Mouse (Mus musculus) urinary bladder, postnatal 36 days (tissue): ENCODE results near the gene Acly.
A peak's percentile ranks its signal among the peaks of the same experiment; 100 is the strongest.
"Not testable (repeated sequence)": the region's sequence is repeated elsewhere in the genome, so short reads cannot be mapped to it uniquely, and the experiment has no call there.

Experiments
- DNase-seq, 2 experiments: peaks; one replicate each; pipeline ENCODE4 v3.0.0; 2022; ENCODE audit warnings: low spot score in 2 of 2, mixed read lengths in 1 of 2

Gene Acly

DNA sequence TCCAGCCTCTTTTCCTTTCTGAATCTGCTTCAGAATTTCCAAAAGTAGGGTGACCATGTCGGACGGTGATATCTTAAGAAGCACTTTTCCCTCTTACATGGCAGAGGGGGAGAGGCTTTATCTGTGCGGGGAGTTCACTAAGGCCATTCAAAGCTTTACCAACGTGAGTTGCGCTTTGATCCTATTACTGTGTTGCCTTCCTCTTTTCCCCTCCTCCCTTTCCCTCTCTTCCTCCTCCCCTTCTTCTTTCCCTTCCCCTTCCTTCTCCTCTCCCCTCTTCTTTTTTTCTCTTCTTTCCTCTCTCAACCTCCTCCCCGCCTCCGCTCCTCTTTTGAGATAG, 17.9 kb upstream of the Acly start:
- DNase-seq = no peak

DNA sequence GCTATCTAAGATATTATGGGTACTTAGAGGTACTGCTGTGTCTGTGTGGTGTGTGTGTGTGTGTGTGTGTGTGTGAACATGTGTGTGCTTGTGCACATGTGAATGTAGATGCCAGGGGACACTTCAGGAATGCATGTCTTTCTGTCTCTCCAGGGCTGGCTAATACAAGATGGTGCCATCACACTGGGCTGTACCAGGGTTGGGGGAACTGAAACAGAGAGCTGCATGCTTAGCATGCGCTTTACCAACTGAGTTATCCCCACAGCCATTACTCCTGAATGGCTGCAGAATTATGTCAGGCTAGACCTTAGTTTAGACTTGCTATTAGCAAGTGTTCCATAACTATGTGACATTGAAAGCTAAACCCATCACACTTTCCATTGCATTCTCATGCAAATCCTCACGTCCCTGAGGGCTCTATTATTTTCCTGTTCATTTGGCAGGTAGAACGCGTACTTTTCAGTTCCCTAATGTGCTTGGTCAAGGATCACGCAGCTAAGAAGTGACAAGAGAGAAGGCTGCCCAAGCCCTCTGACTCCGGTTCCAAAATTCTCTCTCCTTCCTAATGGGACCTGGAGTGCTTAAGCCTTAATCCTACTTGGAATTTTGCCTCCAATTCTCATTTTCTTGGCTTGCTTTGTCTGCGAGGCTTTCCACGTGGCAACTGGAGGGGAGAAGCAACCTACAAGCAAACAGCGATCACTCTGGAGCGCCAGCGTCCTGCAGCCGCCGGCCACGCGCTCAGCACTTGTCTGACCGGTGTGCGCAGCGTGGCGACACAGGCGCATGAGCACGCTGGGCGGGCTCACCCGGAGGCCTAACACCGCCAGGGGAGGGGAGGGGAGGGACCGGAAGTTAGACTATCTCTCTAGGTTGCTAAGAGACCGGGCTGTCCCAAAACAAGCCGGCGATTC, 17.3 kb upstream of the Acly start, which contains the start of gene Ttc25:
TSS of gene Ttc25 (plus strand) at position 776 of the 914 bp plus-strand sequence.
- peak; percentile 84 to 90 for DNase-seq

DNA sequence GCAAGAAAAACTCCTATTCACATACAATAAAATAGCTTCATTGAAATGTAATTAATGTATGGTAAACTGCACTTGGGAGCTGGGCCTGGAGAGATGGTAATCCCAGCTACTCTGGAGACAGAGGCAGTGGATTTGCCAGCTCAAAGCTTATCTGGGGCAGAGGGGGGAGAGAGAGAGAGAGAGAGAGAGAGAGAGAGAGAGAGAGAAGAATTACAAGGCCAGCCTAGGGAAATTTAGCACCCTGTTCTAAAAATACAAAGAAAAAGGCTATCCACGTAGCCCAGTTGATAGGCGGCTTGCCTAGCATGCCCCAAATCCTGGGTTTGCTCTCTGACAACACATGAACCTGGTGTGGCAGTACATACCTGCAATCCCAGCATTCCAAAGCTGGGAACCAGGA, 13.8 kb upstream of the Acly start:
- no peak for DNase-seq

DNA sequence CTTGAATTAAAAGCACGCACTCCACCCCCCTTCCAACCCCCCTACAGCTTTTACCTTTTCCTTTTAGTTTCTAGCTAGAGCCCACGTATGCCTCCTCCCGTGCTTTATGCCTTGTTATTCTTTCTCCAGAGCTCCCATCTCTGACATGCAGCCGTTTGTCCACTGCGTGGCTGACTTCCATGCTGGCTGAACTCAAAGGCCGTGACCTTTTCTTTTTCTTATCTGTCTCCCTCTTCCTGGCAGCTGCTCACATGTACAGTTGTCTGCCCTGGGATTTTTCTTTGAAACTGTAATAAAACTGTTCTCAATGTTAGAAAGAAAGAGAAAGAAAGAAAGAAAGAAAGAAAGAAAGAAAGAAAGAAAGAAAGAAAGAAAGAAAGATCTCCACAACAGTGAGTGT, 13.2 kb upstream of the Acly start:
- DNase-seq = no peak

DNA sequence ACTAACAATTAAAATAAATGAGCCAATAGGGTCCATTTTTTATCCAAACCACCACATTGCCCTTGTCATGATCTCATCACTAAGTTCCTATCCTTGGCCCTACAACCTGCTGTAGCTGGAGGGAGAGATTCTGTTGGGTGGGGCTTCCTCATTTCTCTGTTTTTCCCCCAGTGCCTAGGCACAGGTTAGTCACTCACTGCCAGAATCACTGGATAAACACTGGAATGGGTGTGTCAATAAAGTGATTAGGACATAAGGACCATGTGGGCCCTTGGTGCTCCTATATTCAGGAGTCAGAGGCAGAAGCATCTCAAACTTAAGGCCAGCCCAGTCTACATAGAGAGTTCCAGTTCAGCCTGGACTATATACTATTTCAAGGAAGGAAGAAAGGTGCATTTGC, 8.7 kb upstream of the Acly start:
- no peak for DNase-seq

DNA sequence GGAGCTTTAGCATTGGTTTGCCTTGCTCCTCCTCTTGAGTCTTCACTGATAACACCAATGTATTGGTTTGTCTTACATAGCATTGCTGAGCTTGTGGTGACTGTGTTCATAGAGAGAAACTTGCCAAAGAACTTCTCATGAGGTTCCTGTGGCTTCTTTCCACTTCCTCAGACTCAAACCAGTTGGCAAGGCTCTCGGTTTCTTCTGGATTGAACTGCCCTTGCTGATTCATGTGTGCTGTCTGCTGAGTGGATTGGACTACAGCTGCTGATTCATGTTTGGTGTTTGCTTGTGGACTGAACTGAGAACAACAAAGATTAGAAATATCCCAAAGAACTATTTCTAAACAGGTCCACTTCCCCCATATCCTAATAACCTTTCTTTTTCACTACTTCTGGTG, 8.2 kb upstream of the Acly start:
- DNase-seq = no peak

DNA sequence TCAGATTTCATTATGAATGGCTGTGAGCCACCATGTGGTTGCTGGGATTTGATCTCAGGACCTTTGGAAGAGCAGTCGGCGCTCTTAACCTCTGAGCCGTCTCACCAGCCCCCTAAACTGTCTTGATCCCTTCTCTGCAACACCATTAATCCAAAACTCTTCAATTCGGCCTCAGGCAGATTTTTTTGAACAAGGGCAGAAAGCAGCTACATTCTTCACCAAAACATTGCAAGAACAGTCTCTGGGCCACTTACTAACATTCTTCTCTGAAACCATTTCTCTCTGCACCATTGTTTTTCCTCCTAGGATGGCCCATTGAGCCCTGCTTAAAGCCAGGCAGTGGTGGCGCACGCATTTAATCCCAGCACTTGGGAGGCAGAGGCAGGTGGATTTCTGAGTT, 7.0 kb upstream of the Acly start:
- DNase-seq = not testable (repeated sequence)

DNA sequence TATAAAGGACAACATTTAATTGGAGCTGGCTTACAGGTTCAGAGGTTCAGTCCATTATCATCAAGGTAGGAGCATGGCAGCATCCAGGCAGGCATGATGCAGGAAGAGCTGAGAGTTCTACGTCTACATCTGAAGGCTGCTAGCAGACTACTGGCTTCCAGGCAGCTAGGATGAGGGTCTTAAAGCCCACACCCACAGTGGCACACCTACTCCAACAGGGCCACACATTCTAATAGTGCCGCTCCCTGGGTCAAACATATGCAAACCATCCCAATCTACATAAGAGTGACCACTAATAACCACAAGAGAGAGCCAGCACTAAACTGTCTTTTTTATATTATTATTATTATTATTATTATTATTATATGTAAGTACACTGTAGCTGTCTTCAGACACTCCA, 6.6 kb upstream of the Acly start:
- DNase-seq = not testable (repeated sequence)

DNA sequence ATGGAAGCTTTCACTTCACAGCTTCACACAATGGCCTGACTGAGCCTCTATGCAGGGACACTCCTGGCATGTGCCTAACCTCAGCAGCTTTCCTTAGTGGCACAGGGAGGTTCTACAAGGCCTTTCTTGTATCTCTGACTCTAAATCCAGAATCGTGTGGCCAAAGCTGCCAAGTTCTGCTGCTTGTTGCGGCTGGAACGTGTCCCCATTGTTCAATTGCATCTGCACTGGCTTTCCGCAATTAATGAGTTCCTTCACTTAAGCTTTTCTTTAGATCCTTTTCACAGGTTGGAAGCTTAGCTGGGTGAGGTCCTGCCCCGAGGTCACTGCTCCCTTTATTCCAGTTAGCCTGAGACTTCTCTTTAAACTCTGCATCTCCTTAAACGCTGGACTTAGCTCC, 6.1 kb upstream of the Acly start:
- DNase-seq = no peak

DNA sequence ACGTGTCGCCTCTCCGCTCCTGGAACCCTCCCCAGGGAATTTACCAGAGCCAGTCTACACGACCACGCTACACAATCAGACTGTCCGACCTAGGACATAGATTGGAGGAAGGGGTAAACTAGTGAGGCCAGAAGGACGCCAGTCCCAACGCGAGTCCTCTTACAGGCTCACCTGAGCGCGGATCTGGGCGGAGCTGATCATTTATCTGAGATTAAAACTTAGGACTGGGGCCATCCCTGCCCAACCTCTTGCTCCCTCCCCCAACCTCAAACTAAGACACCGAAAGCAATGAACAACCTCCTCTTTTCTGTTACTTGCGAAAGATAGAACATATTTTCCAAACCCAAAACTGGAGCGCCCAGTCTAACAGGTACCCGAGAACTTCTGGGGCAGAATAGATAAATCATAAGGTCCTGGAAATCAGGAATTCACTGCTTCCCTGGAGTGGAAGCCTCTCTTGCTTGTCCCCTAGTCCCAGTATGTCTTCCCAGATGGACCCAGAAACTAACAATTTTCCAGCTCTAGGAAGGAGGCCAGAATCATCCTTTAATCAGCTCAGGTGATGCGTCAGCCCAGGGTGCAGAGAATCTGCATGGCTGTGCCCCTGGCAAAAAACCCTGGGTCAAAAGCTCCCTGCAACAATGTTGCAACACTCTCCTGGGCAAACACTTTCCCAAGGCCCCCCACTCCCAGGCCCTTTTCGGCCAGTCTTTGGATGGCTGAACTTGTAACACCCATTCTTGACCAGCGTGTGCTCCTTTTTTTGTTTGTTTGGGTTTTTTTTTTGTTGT, 770 bp upstream of the Acly start:
- no peak for DNase-seq

DNA sequence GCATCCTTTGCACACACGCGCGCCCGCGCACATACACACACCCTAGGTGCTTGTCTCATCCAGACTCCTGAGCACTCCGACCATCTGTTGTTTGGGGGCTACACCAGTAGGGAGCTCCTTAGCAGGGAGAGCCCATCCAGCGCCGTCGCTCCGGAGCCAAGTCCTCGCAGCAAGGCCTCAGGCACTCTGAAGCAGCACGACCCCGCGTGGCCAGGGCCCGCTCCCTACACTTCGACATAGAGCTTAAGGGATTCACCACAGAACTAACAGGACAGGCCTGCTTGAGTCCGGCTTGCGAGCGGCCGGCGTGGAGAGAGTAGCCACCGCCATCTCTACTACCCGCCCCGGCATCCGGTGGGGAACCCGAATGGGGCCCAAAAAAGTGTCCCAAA, 738 bp downstream of the Acly start:
- DNase-seq = peak; percentile 43 to 70

DNA sequence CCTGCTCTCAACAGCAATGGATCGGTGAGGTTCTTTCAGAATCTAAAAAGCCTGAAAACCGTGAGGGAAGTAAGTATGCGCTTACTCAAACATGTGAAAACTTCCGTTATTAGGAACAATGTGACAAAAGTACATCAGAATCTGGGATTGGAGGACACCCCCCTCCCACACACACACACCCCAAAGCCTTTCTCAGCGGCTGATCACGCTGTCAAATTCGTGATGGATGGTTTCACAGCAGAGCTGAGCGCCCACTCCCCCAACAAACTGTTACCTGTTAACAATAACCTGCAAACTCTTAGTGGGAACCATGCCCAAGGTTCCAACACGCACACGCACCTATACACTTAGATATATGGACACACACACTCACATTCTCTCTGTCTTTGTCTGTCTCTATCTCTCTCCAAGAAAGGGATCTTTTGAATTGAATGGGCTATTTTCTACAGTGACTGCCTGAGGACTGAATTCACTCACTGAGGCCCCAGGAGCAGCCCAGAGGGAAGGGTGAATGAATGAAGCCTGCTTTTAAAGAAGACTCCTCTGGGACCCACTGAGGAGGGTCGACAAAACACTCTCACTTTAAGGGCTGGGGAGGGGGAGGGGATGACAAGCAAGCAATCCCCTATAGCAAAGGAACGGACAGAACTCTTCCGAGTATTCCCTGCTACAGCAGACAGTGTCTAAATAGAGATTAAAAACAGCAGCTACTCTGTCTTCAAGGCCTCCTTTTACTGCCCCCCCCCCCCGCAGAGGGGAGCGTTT, 1.6 kb downstream of the Acly start:
- DNase-seq = no peak

DNA sequence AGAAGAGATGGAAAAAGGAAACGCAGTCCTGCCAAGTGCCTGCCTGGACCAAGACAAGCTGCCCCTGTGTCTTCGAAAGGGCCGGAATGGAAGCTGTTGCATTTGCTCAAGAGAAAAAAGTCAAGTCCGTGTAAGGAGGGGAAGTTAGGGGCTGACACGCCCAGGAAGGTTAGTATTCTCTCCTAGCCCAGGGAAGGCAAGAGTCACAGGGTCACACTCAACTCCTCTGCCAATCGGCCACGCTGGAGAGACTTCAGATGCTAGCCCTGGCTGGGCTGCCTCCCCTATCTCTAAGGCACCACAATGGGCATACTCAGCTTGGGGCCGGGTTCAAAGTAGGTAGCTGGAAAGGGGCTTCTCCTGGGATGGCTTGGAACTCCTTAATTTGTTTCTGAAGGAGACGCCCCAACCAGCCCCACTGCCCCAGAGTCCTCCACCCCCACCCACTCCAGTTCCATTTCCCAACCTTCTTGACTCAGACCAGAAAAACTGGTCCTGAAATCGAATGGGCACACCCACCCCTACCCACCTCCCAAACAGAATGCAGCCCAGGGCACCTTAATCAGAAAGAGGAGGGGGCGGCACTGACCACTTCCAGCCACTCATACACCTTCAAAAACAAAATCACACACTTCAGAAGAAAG, 2.7 kb downstream of the Acly start:
- no peak for DNase-seq

DNA sequence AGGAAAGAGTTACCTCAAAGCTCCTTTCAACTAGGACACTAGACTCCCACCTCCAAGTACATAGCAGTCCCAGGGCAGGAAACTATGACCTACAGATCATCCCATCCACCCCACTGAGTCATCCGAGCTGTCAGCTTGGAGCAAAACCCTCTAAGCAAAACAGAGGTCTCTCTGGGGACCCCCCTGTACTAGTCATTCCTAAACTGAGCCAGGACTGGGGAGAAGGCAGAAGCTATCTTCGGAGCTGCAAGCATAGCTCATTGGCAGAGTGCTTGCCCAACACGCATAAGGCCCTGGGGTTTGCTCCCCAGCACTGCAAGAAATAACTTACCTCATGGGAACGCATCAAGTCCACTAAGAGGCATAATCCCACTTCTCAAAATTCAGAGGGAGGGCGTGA, 3.4 kb downstream of the Acly start:
- DNase-seq = peak in 1 of 2 experiments; percentile 28

DNA sequence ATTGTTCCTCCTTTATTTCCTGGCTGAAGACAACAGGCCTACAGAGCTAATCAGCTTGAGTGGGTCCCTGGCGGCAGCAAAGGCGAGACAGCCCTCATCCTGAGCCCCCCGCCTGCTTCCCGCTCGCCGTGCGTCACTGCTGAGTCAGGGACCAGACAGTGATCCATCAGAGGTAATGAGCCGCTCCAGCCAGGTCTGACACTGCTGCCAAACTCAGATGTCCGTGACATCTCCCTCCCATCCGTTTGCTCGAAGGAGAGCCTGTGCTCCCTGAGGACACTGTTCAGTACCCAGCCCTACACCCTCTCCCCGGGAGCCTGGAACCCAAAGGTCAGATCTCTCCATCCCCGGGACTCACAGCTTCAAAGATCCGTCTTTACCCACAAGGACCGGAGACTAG, 7.0 kb downstream of the Acly start:
- DNase-seq = no peak

DNA sequence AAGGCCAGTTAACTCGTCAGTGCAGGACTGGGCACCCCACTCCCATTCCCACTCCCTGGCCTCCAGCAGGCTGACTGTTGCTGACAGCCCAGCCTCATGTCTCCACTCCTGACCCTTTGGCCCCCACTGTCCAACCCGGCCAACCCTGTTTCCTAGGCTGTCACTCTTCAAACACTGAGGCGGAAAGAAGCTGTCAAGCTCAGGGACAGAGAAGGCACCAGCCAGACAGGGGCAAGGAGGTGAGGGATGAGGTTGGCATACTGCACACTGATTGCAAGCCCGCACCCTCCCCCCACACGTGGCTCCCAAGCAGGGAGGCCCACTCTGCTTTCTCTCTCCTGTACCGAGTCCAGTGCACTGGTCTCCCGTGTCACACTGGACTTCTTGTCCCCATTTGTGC, 8.6 kb downstream of the Acly start:
- DNase-seq = no peak

DNA sequence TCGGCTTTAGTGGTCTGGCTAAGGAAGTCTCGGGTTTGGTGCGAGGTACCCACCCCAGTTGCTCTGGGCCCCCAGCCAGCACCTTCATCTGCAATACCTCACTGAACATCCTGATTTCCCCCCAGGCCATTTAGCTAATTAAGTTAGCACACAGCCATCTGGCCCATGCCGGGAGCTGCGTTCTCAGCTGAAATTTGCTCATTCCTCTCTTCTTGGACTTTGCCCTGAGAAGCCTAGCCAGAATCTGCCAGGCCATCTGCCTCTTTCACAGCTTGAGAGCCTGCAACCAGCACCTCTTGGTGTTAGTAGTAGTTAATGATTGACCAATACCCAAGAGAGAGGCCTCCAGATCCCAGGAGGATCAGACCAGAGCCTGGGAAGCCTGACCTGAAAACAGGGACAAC, 9.6 kb downstream of the Acly start:
- DNase-seq = no peak

DNA sequence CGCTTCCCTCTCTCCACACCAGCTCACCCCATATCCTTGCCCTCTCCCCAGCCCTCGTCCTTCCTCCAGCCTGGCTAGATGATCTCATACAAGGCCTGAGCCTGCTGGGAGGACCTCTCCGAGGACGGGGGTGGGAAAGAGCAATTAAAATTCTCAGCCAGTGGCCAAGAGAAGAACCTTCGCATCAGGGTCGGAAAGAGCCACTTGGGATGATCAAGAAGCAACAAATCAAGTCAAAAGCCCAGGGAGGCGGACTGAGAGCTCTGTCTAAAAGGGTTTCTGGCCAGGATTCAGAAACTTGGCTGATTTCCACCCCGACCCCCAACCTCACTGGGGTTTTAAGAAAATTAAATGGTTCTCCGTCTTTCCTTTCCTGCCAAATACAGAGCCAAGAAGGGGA, 11.5 kb downstream of the Acly start:
- no peak for DNase-seq

DNA sequence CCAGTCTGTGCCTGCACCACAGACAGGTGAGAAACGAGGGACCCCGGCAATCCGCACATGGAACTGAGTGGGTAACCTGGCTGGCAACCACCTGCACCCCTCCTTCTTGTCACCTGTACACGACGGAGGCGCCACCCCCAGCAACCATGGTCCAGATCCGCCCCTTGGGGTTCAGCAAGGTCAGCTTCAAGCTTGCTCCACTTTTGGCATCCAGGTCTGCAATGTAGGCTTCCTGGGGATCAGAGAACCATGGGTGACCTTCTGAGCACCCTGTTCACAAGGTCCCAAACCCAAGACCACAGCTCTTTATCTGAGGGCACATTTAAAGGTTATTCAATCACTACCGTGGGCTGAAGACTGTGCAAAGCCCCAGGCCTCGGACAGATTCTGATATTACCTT, 12.0 kb downstream of the Acly start:
- DNase-seq = no peak

DNA sequence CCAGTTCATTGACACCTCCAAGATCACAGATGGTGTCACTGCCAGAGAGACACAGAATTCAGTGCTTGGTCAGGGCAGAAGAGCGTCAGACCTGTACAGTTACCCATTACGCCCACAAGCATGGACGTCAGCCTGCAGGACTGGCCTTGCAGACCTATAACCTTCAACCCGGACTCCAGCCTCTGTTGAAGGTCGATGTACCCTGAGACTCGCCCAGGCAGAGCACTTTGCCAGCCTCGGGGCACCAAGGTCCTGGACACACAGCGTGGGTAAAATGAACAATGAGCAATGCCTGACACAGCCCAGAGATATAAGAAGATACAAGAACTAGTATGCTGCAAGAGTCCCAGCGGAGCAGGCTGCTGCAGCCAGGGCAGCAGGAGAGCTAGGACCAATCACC, 12.7 kb downstream of the Acly start:
- no peak for DNase-seq

DNA sequence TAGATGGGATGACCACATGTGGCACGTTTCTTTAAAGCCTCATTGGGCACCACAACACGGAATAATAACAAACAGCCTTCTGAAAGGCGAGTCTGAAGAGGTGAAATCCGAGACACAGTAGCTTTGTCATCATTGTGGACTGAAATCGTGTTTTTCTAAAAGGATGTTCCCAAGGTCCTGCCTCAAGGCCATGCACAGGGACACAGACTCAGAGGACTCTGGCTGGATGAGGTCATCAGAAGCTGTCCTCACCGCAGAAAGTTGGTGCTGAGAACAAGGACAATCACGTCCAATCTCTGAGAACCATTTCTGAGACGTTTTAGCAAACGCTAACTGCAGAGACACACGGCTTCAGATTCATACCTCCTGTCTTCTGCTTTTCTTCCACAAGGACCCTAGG, 14.1 kb downstream of the Acly start:
- no peak for DNase-seq

DNA sequence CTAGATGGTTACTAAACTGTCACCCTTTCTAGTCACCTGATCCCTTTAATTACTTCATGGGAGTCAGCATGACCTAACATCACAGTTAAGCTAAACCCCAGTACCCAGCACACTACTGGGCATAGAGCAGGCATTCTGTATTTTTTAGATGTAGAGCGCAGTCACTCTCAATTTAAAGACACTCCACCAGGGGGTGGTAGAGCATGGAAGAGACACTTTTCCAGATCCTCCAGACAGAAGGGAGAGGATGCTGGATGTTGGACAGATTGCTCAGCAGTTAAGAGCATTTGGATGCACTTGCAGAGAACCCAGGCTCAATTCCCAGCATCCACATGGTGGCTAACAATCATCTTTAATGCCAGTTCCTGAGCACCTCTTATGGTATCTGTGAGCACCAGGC, 15.4 kb downstream of the Acly start:
- DNase-seq = no peak
